Mouse (Mus musculus): ENCODE measurements at regions not wholly inside any gene's neighbourhood (a gene's known extent, or its start where the extent isn't known, plus 50 kb on each side); places are given as distances from the start of the nearest gene placed in this dataset.
"Not testable (repeated sequence)": the region's sequence is repeated elsewhere in the genome, so short reads cannot be mapped to it uniquely, and the experiment has no call there.

DNA sequence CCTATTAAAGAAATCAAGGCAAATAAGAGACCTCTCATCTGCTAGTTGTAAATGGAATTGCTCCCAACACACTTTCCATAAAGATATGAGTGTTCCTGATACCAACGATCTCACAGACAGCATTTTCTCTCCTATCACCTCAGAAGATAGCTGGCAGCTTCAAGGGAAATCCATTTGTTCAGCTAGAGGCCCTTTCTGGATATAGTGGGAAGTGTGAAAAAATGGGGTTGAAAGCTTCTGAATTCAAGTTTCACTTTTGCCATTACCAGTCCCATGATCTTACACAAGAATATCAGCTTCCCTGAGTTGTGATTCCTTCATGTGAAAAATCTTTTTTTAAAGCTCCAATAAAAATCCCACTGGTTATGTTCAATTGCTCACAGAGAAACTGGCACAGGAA, 369.1 kb upstream of the Zfp703 start:
- no peak for DNase-seq (ENCODE audit: low read depth)

DNA sequence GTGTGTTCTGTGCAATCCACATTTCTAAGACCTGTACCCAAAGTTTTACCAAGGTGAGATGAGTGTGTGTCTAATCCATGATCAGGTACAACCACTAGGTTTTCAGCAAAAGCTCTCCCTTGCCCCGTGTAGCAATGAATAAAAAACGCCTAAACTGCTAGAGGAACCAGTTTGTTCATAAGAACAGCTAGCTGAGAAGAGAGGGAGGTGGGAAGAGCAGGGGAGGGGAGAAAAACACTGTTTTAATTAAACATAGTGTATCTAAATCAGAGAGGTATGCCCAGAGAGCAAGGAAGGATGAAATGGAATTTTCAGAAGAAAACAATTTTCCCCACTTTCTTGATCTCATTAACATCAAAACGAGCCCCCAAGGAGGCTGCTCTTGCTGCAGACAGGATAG, 368.5 kb upstream of the Zfp703 start:
- no peak for DNase-seq (ENCODE audit: low read depth)

DNA sequence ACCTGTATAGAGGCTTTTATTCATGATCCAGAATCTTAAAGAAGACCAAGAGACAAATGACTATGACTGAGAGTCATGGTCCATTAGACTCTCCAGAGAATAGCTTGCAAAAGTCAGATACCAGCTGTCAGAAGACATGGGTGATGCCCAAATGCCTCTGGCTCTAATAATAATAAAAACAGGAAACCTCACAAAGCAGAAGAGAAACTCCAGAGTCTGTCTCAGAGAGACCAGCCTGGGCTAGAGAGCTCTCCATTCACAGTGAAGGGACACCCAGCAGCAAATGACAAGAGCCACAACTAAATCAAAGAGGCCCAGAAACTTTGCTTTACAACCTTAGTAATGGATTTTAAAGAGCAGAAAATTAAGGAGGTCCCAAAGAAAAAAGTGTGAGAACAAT, 365.0 kb upstream of the Zfp703 start:
- DNase-seq (ENCODE audit: low read depth), result no peak

DNA sequence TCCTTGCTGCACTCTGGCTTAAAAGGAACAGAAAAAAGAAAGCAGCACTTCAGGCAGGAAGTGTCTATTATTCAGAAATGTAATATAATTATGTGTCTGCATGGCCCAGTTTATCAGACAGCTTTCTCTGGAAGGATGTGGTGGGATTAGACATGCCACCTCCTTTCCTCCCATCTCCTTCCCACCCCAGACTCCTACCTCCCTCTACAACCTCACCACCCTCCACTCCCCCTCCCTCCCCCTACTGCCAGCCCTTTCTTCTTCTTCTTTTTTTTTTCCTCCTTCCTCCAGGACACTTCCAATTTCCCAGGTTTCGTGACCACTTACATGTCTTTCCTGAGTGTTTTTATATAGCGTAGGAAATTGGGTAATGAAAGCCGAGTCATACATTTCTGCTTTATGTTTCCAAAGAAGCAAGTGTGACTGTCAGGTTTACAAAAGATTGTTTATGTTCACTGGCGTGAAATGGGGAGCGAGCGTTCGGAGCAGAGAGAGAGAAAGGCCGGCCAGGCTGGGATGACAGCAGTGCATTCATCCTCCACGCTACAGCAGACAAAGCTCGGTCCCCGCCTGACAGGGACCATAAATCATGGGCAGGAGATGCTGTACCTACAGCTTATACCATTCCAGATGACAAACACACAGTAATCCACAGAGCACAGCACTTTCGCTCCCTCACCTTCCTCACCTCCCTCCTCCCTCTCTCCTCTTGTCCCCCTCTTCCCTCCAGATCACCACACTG, 354.6 kb upstream of the Zfp703 start:
- DNase-seq (ENCODE audit: low read depth), result no peak

DNA sequence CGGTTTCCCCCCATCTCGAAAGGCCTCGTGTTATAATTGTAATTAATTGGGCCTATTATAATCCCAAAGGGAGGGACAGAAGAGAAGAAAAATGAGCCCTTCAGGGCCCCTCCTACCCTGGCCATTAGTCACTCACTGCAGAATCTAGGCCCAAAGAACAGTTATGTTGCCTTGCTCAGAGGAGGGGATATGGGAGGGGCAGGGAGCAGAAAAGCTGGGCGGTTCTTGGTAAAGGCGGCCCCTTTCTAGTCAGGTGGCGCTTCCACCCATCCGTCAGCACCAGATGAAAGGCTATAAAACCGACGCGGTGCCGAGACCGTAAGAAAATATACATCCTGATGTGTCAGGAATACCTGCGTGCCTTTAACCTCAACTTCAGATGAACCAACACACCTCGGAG, 350.9 kb upstream of the Zfp703 start:
- no peak for DNase-seq (ENCODE audit: low read depth)

DNA sequence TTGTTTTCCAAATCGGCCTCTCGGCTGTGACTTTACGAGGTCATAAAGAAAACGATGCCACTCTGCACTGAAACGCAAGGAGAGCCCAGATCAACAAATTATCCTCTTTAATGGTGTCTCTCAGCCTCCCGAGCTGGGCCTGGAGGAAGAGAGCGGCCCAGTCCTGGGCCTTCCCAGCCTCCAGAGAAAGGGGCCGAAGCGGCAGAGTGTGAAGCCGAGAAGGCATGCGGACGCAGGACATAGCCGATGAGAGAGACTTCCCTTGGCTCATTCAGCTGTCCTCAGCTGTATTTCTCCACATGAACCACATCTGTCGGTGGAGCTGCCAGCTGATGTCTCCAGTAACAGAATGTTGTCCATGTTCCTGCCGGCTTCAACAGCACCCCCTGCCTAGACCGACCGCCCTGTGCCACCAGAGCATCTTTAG, 350.5 kb upstream of the Zfp703 start:
- no peak for DNase-seq (ENCODE audit: low read depth)

DNA sequence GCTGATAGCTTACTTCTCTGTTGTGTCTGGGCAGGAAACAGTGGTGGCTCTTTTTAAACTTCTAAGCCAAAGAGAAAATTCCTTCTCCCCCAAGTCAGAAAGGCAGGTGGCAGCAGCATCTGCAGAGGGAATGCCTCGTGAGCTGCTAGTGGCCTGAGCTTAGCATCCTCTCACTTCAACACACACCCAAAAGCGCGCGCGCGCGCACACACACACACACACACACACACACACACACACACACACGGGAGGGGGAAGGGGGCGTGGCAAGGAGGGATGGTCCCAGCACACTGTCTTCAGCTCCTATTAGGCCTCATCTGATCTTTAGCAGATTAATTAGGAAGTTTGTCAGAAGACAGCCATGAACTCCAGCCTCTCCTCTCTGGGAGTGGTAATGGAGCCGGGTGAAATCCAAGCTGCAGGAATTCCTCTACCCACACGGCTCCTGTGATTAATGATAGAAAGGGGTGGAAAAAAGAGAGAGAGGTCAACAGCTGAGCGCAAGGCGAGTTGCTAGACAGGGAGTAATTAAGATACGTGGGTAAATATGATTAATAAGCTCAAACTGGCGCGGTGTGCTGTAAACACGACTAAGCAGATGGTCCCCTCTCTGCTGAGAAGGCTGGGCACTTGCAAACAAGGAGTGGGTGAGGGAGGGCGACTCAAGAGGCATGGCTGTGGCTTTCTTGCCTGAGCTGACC, 349.8 kb upstream of the Zfp703 start:
- DNase-seq (ENCODE audit: low read depth), result no peak

DNA sequence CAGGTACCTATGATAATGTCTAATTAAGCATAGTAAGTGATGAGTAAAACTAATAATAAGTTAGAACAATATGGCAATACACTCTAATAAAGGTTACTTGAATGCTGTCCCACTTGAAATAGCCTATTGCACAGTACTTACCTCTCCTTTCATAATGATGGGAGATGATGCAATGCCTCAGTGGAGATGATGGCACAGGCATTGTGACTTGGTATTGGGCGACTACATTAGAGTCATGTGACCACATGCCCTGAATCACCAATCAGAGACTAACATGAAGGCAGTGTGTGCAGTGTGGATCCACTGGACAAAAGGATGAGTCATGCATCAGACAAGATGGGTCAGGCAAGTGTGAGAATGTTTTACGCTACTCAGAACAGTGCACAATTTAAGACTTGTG, 346.6 kb upstream of the Zfp703 start:
- DNase-seq (ENCODE audit: low read depth), result no peak

DNA sequence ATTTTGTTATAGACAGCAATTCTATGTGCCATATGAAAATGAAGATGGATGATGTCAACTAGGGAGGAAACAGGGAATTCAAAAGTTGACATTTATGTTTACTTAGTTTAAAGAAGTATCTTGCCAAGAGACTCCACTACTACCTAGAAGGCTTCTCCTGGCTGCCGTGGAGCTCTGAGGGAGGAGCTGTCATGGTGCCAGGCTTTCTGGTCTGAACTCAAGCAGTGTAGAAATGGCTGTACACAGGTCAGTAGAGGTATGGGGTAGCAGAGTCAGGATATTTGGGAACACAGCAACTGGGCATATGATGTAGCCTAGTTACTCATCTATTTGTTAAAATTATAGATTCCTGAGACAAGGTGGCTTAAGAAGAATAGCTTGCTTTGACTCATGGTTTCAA, 341.4 kb upstream of the Zfp703 start:
- no peak for DNase-seq (ENCODE audit: low read depth)

DNA sequence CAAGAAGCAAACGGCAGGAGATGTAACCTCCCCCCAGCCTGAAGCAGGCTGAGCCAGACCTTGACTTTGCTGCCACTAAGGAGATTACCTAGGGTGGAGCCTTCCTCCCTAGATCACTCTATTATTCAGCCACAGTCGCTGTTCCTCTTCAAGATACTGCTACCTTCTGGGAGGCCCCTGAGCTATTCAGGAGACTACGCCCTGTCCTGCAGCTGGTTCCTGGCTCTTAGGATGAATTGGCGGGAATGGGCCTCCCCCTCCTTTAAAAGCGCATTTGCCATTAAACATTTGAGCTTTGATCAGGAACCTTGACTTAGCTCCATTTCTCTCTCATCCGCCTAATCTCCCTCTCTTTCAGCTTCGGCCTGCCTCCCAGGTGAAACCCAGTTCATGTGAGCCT, 331.8 kb upstream of the Zfp703 start:
- DNase-seq (ENCODE audit: low read depth), result not testable (repeated sequence)

DNA sequence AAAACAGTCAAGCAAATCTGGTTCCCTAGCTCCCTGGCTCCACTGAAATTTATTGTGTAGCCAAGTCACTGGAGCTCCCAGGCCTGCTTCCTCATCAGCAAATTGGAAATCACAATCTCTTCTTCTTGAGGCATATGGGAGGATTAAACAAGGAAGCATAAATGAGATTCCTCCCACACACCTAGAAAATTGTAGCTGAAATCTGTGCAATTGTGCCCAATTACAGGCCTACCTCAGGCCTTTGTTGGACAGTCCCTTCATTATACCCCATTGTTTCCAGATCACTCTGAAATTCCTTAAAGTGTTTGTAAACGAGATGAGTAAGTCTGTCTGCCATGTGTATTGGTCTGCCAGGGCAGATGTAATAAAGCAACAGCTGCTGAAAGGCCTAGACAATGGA, 326.8 kb upstream of the Zfp703 start:
- DNase-seq (ENCODE audit: low read depth), result no peak

DNA sequence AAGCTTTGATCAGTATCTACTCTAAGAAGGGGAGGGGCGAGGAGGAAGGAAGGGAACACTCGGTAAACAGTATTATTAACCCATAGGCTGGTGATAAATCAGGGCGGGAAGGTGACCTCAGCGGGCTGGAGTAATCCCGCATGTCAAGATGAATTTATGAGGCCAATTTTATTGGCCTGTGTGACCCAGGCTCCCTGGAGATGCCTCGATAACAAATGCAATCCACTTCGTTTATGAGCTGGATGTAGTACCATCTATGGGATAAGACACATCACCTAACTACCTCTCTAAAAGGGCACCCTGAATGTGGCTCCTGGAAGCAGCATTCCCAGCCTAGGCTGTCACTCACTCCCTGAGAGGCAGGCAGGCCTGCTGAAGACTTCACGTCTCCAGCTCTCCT, 321.2 kb upstream of the Zfp703 start:
- DNase-seq (ENCODE audit: low read depth), result no peak

DNA sequence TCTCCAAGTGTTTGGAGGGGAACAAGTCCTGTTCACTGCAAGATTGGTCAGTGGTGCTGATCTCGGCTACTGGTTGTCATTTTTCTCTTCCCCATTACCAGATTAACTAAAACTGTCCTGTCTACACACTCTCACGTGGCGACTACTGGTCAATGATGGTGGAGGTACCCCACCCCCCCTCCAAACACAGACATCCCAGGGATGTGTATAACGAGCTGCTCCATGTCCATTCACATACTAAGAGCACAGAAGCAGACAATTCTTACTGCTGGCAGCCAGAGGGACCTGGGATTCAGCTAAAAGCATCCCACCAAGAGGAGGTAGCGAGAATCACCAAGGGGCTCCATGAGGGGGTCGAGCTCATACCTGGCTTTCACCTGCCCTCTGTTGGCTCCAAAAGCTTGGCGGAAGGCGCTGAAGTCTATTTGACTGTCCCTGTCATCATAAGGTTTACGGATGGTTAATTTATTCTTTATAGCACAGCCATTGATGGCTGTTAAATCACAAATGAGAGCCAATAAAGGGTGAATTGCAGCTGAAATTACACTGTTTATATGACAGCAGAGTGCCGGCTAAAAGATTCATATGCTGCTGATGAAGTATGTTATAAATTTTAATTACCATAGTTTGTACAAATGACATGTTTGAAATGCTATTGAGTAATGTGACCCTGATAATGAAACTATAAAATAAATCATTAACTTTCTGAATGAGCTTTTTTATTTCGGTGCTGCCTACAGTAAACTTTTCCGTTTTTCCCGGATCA, 320.6 kb upstream of the Zfp703 start:
- DNase-seq (ENCODE audit: low read depth), result no peak

DNA sequence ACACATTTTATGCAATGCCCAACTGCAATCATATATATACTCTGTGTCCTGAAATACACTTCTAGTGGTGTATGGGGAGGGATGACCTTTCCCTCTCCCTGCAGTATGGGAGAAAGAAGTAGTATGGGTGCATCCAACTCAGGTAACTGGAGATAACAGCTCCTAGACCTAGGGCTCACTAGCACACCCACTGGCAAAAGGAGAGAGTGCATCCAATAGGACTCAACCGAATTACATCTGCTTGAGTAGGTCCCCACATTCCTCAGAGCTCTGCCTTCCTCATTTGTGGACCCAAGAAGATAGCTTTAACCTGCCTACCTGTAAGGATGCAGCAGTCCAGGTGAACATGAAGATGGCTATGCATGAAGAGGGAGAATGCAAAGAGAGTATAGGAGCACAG, 317.7 kb upstream of the Zfp703 start:
- DNase-seq (ENCODE audit: low read depth), result no peak

DNA sequence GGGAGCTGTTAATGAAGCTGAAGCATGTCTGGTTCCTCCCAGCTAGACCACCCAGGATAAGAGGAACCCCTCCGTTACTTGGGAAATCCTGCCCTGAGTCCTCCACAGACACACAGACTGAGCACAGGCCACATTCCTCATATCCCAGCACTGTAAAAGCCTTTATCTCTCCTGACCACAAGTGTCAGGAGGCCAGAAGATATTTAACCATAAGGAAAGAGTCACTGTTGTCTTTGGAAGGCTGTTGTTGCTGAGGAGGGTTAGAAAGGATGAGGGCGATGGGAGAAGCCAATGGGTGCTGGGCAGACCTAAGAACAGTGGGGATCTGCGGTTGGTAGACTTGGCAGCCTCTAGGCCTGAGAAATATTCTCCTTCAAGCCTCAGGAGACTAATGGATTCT, 307.6 kb upstream of the Zfp703 start:
- DNase-seq (ENCODE audit: low read depth), result no peak

DNA sequence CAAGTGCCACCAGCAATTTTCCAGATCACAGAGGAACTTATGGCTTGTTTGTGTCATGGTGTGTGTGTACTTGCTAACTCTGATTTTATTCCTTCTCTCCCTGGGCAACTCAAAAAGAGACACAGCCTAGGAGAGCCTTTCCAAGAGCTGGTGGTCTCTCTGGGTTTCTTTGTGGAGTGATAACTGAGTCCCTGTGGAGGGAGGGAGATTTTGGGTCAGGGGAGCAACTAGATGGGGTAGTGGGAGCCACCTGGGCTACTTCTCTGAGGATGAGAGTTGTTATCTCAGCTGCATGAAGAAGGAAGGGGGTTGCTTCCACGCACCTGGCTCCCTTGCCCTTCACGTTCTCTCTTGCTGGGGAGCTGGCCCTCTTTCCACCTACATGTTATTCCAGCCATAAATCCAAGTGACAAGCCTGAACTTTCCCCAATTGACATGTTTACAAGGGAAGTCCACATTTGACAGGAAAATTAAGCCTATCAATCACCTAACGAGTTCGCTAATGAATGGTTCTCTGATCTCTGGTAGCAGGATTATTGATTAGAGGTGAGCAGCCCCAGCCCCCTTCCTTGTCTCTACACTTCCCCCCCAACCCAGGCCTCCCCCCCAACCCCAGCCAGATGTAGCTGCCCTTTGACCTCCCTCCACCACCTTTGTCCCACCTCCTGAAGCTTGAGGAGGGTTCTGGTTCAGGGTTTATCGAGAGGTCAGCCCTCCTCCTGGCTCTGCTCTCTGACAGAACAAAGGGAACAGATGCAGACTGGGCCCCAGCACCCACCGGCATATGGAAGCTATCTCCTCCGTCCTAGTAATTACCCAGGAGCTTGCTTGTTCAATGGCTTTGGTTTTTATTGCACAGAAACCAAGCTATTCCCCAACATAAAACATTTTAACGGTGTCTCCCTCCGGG, 304.4 kb upstream of the Zfp703 start:
- DNase-seq (ENCODE audit: low read depth), result no peak

DNA sequence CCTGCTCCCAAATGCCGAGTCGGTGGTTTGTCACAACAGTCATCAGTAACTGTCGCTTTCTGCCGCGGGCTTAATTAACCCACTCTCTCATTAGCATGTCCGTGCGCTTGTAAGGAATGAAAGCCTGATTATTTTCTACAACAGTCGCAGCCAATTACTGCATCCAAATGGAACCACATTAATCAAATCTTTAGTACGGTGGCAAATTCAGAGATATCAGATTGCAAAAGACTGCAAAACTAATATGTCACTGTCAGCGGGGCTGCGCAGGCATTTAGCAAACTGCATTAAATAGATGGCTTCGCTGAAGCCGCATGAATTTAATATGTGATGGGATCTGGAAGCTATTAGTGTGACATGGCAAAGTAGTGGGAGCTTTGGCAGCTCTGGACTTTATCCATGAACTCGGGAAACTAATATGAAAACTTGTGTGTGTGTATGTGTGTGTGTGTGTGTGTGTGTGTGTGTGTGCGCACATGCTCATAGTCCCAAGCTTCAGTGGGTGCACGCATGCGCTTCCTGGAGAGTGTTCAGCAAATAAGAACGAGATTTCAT, 299.5 kb upstream of the Zfp703 start:
- no peak for DNase-seq (ENCODE audit: low read depth)

DNA sequence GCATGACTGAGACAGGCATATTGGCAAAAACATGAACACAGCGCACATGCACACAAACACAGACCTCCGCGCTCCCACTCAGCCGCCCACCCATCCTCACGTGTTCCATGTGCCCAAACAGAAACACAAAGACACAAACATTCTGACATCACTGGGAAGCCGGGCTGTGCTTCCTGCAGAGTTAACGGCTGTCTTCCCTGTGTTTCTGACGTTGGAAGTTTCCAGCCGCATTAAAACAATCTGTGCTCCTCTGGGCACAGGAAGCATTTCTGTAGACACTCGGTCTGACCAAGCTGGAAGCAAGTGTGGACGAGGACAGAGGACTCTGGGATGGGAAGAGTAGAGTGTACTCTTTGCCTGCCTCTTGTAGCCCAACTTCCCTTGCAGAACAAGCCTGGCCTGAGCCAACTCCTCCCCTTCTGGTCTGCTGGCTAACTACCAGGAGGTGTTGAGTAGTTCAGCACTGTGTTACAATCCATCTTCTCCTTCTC, 296.2 kb upstream of the Zfp703 start:
- DNase-seq (ENCODE audit: low read depth), result no peak

DNA sequence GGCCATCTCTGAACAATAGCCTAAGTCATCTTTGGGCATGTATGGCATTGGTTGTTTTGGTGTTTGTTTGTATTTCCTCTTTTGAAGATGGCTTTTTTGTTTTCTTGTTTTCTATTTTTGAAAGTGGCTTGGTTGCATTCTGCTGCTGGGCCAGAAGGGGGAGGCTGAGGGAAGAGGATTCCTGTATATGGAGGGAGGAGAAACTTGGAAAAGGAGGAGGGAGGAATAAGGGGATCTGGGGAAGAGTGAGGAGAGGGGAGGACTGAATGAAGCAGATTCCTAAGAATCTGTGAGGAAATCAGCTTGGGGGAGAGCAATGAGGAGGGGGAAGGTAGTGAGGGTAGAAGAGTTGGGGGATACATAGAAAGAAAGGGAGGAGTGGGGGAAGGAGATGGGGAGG, 290.0 kb upstream of the Zfp703 start:
- DNase-seq (ENCODE audit: low read depth), result no peak

DNA sequence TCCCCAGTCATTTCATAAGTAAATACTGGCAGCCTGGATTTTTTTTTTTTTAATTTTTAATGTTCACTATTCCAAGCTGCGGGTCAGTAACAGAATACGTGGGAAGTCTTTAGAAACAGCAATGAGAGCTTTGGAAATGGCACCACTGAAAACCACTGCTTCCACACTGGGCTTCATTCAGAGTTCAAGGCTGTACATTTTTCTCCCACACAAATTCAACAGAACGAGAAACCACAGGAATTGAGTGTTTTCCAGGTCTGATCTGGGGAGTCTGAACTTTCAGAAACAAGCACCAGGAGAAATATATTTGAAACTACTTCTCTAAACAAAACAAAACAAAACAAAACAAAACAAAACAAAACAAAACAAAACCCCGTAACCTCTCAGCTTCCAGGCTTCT, 289.1 kb upstream of the Zfp703 start:
- DNase-seq (ENCODE audit: low read depth), result peak; percentile 89

DNA sequence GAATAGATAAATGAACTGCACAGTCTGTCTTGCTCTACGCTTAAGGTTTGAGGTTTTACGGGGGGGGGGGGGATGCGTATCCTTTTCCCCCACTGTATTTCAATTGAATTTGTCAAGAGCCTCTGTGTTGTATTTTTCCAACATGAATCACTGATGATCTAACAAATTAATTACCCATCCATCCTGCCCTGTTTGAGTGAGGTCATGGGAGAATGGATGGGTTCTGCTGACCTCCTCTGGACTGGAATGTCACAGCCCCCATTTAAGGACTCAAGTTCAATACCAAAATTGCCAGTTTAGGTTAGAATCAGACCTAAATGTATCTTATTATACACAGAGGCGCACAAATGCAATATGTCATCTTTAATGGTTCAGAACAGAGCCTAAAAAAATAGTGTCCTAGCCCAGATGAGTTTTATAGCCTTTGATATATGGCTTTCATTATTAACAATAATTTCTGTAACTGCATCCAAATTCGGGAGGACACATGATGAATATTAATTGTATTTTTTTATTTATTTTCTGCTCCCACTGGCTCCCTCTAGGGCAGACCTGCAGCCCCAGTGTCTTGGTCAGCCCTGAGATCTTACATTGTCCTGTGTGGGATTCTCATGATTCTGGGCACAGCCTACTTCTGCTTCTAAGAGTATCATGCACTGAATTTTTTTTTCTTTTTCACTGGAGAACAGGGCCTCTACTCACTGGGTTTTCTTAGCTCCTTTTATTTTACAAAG, 288.2 kb upstream of the Zfp703 start:
- no peak for DNase-seq (ENCODE audit: low read depth)

Data from fibroblast of lung, adult 2 months (primary cell).